Mouse (Mus musculus) heart, embryonic 15.5 days (tissue): Measurements from ENCODE around the gene Sapcd1. TPM values are rescaled to one million over a fixed set of nuclear protein-coding genes. Genes with fewer than 3 reads are reported as not detected.

Source experiments
- ATAC-seq: fragments of 200-750 bp; cut with Nextera tagmentation; replicated peaks from 2 replicates; pipeline ENCODE4 v1.8.0; 2017; ENCODE audit warnings: low read depth, moderate TSS enrichment; ENCODE audit not compliant: insufficient number of reproducible peaks, insufficient read depth, low FRiP score
- H3K27ac ChIP-seq: fragments of 300-500 bp; sonication (generic); 2 replicates; pipeline ENCODE4 v1.5.1; 2015; ENCODE audit warnings: mild to moderate bottlenecking, inconsistent platforms
- H3K27me3 ChIP-seq: fragments of 300-500 bp; sonication (generic); 2 replicates; pipeline ENCODE4 v1.6.1; 2015; ENCODE audit warnings: inconsistent platforms
- H3K36me3 ChIP-seq: fragments of 300-500 bp; sonication (generic); 2 replicates; pipeline ENCODE4 v1.6.1; 2015; ENCODE audit warnings: mild to moderate bottlenecking, inconsistent platforms
- H3K4me1 ChIP-seq: fragments of 300-500 bp; sonication (generic); replicated peaks from 2 replicates; pipeline ENCODE4 v1.6.1; 2015; ENCODE audit warnings: inconsistent platforms
- H3K4me2 ChIP-seq: fragments of 300-500 bp; sonication (generic); 2 replicates; pipeline ENCODE4 v1.6.1; 2015; ENCODE audit warnings: inconsistent platforms, mild to moderate bottlenecking, moderate library complexity
- H3K4me3 ChIP-seq: fragments of 300-500 bp; sonication (generic); 2 replicates; pipeline ENCODE4 v1.5.1; 2015; ENCODE audit warnings: mild to moderate bottlenecking, inconsistent platforms
- H3K9ac ChIP-seq: fragments of 300-500 bp; sonication (generic); 2 replicates; pipeline ENCODE4 v1.6.1; 2015; ENCODE audit warnings: mild to moderate bottlenecking, inconsistent platforms
- H3K9me3 ChIP-seq: fragments of 300-500 bp; sonication (generic); replicated peaks from 2 replicates; pipeline ENCODE4 v1.6.1; 2016; ENCODE audit warnings: inconsistent platforms
- WGBS: fragments of 180-500 bp; shearing (Covaris S2); methylation state at CpG from one replicate; pipeline ENCODE4 v1.1.7; 2015; ENCODE audit warnings: mixed read lengths; 5-methylcytosine and 5-hydroxymethylcytosine counted together
- polyA plus RNA-seq: library from polyadenylated mRNA; unstranded; fragments of >200 nt; fragmentation: Nextera tagmentation; extraction: Ambion mirVana; gene quantifications from 2 replicates; pipeline ENCODE4 v1.2.1, GENCODE M21; 2015

The Sapcd1 gene
- polyA plus RNA-seq = 1.4 and 2.8 TPM in 2 replicates

GRCm38 (mm10) chr17:35027277-35028068, at the start of gene Sapcd1:
Gene Sapcd1, minus strand, starts transcription at chr17:35028016.
- Histone ChIP-seq H3K4me3 (no peak within 1 kb of the TSS), H3K27ac (0 out of 2 replicates have a peak within 1 kb of the TSS, but pooled peaks have one; percentile 26), H3K4me1 (peaks cover 35% of the 10 kb centered on the region)

GRCm38 (mm10) chr17:35077285-35077684, 49.5 kb upstream of the Sapcd1 start:
- H3K4me2 ChIP-seq = peak overlapping the region; percentile 59
- no peaks in the 10 kb centered on the region for H3K36me3 ChIP-seq
- no peak for ATAC-seq
- 41% methylated on average over 2 of the region's 2 CpGs for WGBS
- H3K27ac ChIP-seq = peak overlapping the region; percentile 10; the same call in 1 of the 2 replicates
- H3K9ac ChIP-seq = peak overlapping the region; percentile 14; the same call in 1 of the 2 replicates
- H3K27me3 ChIP-seq = peaks cover 4% of the 10 kb centered on the region; the same call in 1 of the 2 replicates
- no peaks in the 10 kb centered on the region for H3K9me3 ChIP-seq
- peak overlapping the region; percentile 37 for H3K4me3 ChIP-seq
- peaks cover 26% of the 10 kb centered on the region for H3K4me1 ChIP-seq

More at GRCm38 (mm10) chr17:35027277-35028068, at the start of gene Sapcd1:
- no peaks in the 10 kb centered on the region; the same call in 1 of the 2 replicates for H3K27me3 ChIP-seq
- no peak within 1 kb of the TSS for H3K9ac ChIP-seq
- H3K4me2 ChIP-seq = 0 out of 2 replicates have a peak within 1 kb of the TSS, but pooled peaks have one; percentile 22
- H3K36me3 ChIP-seq = no peaks in the 10 kb centered on the region
- H3K9me3 ChIP-seq = no peaks in the 10 kb centered on the region
- no peak for ATAC-seq
- WGBS = 36% methylated on average over 13 of the region's 13 CpGs

- Histone ChIP-seq H3K4me1 (peaks cover 26% of the 10 kb centered on the region), H3K9ac (peak within 1 kb of the TSS; percentile 42), H3K27ac (peak within 1 kb of the TSS; percentile 10; the same call in 1 of the 2 replicates), H3K4me2 (peak within 1 kb of the TSS; percentile 59), H3K9me3 (no peaks in the 10 kb centered on the region), H3K27me3 (peaks cover 4% of the 10 kb centered on the region; the same call in 1 of the 2 replicates), H3K36me3 (no peaks in the 10 kb centered on the region), H3K4me3 (peak within 1 kb of the TSS; percentile 37)
- 33% methylated on average over 10 of the region's 10 CpGs for WGBS
- no peak for ATAC-seq
Measured at GRCm38 (mm10) chr17:35076507-35077176, 48.8 kb upstream of the Sapcd1 start, which contains the start of gene Ly6g6e. Gene Ly6g6e, plus strand, starts transcription at chr17:35076902.

DNA sequence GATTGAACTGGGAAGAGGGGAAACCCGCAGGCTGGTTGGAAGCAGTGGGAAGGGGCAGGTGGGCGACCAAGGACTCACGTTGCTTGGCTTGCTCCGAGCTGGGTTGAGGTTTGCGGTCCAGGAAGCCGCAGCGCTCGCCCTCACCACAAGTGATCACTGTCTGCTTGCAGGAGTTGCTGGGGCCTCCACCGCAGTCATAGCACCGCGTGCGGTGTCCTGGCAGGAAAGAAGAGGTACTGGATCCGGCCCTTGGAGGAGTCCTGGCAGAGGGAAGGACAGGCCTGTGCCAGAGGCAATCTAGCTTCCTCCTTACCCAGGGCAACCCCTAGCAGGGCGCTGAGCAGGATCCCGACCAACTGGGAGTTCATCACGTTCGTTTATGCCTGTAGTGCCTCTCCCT, 46.3 kb upstream of the Sapcd1 start:
- no peak overlapping the region for H3K9ac ChIP-seq
- H3K4me3 ChIP-seq = no peak overlapping the region
- no peaks in the 10 kb centered on the region for H3K9me3 ChIP-seq
- WGBS = 47% methylated on average over 17 of the region's 17 CpGs
- H3K4me2 ChIP-seq = no peak overlapping the region
- H3K27ac ChIP-seq = no peak overlapping the region
- peaks cover 2% of the 10 kb centered on the region; the same call in 1 of the 2 replicates for H3K27me3 ChIP-seq
- H3K4me1 ChIP-seq = peaks cover 20% of the 10 kb centered on the region
- ATAC-seq = no peak
- no peaks in the 10 kb centered on the region for H3K36me3 ChIP-seq

DNA sequence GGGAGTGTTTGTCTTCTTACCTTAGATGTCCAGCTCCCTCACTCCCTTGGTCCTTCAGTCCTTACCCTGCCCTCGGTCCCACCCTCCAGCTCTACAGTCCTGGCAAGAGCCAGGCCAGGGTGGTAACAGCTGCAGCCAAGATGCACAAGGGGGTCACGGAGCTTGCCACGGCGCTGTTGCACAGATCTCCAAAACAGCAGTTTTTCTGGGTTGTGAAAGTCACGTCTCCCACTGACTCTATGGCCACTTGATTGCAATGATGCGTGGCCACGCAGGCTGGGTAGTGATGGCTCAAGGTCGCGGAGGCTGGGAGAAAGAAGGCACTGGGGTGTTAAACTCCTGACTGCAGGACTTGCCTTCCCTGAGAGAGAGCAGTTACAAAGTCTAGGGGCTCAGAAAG, 43.6 kb upstream of the Sapcd1 start:
- Histone ChIP-seq H3K4me2 (no peak overlapping the region), H3K27ac (no peak overlapping the region), H3K9me3 (no peaks in the 10 kb centered on the region), H3K9ac (no peak overlapping the region), H3K36me3 (no peaks in the 10 kb centered on the region), H3K4me3 (no peak overlapping the region), H3K27me3 (peaks cover 27% of the 10 kb centered on the region), H3K4me1 (peaks cover 5% of the 10 kb centered on the region)
- no peak for ATAC-seq
- WGBS = 70% methylated on average over 9 of the region's 9 CpGs

DNA sequence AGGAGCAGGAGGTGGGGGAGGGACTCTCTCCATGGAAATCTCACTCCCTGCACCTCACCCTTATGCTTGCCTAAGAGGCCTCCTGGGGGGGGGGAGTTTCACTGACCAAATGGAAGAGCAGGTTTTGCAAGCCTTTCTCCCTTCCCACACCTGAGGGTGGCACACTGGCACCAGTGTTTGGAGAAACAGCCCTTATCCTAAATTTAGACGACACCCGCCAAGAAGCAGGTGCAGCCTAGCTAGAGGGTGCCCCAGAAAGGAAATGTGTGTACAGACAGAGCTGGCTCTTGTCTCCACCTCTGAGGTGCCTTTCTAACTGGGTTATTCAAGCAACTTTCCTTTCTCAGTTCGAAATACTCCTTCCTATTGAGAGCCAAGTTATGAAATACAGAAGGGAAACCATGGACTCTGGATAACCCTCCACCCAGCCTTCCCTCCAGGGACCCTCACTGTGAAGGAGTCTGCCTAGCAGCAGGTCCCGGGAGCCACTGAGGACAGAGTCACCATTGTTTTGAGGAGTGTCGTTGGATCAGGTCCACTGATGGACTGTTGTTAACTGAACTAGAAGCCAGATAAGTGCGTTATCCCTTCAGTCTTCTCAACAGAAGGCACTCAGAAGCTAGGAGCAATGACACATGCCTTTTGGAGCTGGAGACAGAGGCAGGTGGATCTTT, 42.9 kb upstream of the Sapcd1 start:
- Histone ChIP-seq H3K27ac (no peak overlapping the region), H3K9me3 (no peaks in the 10 kb centered on the region), H3K36me3 (no peaks in the 10 kb centered on the region), H3K4me2 (no peak overlapping the region), H3K9ac (no peak overlapping the region), H3K4me1 (peaks cover 6% of the 10 kb centered on the region), H3K27me3 (peaks cover 34% of the 10 kb centered on the region), H3K4me3 (no peak overlapping the region)
- WGBS = 41% methylated on average over 6 of the region's 6 CpGs
- no peak for ATAC-seq

DNA sequence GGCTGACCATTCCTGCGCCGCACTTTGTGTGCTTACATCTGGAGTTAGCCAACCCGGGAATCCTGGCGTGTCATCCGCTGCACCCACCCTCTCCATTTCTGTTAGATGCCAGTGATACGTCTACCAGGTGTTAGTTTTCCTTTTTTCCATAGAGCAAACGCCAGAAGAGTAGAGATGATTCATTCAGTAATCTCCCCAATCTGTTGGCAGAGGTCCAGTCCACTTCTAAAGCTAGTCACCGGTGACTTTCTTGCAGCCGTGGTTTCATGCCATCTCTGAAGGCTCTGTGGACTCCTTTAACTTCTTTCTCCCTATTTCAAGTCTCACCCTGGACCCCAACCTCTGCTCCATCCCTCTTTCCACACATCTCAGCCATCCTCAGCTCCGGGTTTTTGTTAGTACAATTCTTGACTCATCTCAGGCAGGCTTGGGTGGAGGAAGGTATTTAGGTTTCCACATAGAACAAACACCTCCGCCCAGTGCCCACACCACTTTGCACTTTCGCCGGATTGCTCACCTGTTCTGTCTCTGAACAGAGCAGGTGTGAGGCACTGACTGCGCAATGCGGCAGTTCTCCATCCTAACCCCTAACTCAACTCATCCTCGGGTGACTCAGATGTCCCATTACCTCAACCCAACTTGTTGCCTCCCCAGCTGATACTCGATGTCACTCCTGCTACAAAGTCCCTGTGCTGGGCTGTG, 40.5 kb upstream of the Sapcd1 start:
- H3K9me3 ChIP-seq = no peaks in the 10 kb centered on the region
- WGBS = 69% methylated on average over 17 of the region's 17 CpGs
- H3K9ac ChIP-seq = no peak overlapping the region
- ATAC-seq = no peak
- H3K27ac ChIP-seq = no peak overlapping the region
- no peak overlapping the region for H3K4me3 ChIP-seq
- H3K4me2 ChIP-seq = no peak overlapping the region
- peaks cover 22% of the 10 kb centered on the region for H3K4me1 ChIP-seq
- H3K36me3 ChIP-seq = no peaks in the 10 kb centered on the region
- H3K27me3 ChIP-seq = peaks cover 51% of the 10 kb centered on the region

- ATAC-seq = no peak
- peaks cover 8% of the 10 kb centered on the region; the same call in 1 of the 2 replicates for H3K36me3 ChIP-seq
- no peaks in the 10 kb centered on the region for H3K9me3 ChIP-seq
- H3K27ac ChIP-seq = no peak within 1 kb of the TSS
- peak within 1 kb of the TSS; percentile 47 for H3K4me3 ChIP-seq
- 44% methylated on average over 10 of the region's 10 CpGs for WGBS
- peak within 1 kb of the TSS; percentile 78 for H3K4me2 ChIP-seq
- peaks cover 51% of the 10 kb centered on the region for H3K27me3 ChIP-seq
- peaks cover 26% of the 10 kb centered on the region for H3K4me1 ChIP-seq
- peak within 1 kb of the TSS; percentile 34 for H3K9ac ChIP-seq
Measured at GRCm38 (mm10) chr17:35066084-35066483, 38.3 kb upstream of the Sapcd1 start, which contains the start of gene Mpig6b. Gene Mpig6b, minus strand, starts transcription at chr17:35066184.

DNA sequence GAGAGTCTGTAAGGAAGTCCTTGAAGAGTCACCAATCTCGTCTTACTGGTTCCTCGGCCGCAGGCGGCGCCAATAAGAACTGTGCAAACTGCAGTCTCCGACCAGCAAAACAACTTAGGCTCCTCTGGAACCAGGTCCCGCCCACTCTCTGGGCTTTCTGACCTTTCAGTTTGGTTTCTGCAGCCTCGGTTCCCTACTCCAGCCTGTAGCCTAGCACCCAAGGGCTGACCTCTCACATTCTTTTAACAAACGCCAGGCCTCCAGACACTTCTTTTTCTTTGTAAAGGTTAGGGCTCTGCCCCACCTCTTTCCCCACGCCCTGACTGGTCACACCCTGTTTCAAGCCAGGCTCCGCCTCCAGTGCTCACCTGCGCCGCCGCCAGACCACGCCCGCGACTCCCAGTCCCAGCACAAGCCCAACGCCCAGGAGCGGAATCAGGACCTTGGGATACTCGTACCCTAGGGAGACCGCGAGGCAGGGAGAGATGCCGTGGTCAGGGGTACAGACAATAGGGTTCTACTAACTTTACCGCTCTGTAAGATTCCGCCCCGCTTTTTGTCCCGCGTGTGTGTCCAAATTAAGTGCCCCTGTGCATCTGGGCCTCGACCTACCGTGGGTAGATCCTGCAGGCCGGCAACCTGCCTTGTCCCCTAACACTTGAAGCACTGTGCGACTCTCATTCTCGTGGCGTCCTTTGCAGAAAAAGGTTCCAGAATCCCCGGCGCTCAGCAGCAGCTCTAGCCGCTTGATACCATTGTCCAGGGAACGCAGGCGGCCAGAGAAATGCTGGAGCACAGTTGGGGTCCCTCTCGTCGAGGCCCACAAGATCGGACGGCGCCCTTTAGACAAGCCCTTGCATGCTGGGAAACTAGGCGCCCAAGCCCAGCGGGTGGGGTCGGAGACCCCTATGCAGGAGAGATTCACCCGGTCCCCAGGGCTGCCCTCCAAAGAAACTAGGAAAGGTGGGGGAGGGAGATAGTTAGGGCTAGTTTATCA, 37.4 kb upstream of the Sapcd1 start, which contains the start of gene Ly6g6c:
Ly6g6c (plus strand) TSS at position 438 of the 997 bp plus-strand sequence.
- Histone ChIP-seq H3K36me3 (peaks cover 13% of the 10 kb centered on the region; the same call in 1 of the 2 replicates), H3K4me1 (peaks cover 30% of the 10 kb centered on the region), H3K9ac (peak within 1 kb of the TSS; percentile 34), H3K27me3 (peaks cover 51% of the 10 kb centered on the region), H3K4me2 (peak within 1 kb of the TSS; percentile 78), H3K9me3 (no peaks in the 10 kb centered on the region), H3K4me3 (peak within 1 kb of the TSS; percentile 47), H3K27ac (0 out of 2 replicates have a peak within 1 kb of the TSS, but pooled peaks have one; percentile 34)
- ATAC-seq = no peak; the same call in 1 of the 2 replicates
- WGBS = 3% methylated on average over 48 of the region's 48 CpGs
